Mouse (Mus musculus) lung, postnatal 25 days (tissue): Measurements from ENCODE around the gene Rras.
A peak's percentile ranks its signal among the peaks of the same experiment; 100 is the strongest.

ENCODE experiments used
- DNase-seq: peaks from one replicate; pipeline ENCODE4 v3.0.0; 2022; ENCODE audit warnings: low spot score

Gene Rras

DNA sequence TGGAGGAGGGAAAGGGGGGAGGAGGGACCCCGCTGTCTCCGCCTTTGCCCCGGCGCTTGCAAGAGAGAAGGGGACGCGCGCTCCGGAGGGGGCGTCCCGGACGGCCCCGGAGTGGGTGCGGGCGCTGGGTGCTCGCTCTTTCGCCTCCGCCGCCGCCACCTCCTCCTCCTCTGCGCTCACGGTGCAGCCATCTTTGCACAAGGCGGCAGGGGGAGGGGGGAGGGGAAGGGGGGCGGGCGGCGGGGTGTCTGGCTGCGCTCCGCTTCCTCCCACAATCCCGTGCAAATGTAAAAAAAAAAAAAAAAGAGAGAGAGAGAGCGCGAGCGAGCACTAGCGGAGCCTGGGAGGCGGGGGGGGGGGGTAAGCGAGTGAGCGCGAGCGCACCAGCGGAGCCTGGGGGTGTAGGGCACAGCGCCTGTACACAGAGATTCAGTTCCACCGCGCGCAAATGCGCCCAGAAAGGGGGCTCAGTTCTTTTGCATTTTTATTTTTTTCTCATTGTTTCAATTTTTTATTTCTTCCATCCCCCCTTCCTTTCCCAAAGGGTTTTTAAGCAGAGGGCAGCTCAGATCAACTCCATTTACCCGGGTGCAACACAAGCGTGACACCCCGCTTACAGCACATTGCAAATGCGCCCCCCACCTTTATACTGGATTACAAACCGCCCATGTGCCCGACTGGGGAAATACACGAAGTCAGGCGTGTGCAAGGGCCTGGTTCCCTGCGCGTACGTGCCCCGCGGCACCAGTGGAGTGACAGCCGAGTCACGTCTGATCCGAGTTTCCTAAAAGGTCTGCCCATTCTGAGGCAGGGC is 35.6 kb downstream of the Rras start:
- DNase-seq = peak; percentile 59

DNA sequence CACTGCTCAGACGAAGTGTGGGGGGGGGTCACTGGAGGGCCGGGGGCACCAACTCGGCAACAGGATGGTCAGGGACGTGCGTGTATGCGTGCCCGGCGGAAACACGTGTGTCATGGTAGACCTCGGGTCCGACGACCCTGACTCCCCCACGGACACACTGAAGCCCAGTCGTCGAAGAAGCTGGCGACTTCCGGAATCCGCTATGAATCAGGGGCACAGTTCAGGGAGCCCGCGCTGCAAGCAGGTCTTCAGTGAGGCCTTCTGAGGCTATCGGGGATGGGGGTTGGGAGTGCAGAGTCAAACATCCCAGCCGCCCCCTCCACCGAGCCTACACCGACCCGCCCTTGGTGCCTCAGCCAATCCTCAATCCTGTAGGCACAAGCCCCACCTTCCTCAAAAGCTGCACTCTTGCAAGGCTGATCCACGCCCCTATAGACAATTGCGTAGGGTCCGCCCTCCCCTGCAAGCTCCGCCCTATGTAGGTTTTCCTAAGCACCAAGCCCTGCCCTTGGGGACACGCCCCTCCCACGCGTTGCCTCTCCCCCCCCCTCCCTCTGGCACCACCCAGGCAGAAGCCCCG is 36.3 kb downstream of the Rras start:
- peak; percentile 98 for DNase-seq

DNA sequence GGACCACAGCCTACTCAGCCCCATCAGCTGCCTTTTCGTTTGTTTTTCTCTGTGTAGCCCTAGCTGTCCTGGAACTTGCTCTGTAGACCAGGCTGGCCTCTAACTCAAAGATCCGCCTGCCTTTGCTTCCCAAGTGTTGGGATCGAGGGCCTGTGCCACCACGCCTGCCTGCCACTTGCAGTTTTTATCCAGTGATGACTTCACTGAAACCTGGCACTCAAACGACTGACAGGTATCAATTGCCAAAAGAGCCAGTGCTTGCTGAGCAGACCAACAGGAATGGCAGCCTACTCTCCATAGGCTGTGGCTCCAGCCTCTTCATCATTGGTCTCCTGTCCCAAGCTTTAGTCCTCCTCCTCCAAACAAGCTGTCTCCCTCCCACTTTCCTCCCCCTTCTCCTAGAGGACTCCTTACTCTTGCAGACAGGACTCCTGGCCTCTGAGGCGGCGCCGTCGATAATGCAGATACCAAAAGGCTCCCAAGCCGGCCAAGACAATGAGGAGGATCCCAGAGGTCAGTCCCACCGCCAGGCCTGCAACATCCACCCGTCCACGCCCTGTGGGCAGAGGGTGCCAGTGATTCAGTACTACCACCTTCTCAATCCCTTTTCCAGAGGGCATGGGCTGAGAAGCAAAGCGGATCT is 38.7 kb downstream of the Rras start:
- DNase-seq = no peak

DNA sequence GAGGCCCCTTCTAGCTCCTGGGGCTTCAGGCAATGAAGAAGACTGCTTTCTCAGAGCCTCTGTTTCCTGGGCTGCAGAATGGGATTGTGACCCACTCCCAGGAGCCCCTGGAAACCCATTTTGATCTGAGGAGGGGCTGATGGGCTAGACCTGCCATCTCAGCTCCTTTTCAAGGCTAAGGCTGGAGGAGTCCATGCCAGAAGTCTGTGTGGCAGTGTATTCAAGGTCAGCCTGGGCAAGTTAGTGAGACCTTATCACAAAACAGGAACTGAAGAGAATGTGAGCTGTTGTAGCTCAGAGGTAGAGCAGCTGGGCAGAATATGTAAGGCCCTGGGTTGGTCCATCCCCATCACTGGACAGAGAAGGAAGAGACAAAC is 39.2 kb downstream of the Rras start:
- no peak for DNase-seq

DNA sequence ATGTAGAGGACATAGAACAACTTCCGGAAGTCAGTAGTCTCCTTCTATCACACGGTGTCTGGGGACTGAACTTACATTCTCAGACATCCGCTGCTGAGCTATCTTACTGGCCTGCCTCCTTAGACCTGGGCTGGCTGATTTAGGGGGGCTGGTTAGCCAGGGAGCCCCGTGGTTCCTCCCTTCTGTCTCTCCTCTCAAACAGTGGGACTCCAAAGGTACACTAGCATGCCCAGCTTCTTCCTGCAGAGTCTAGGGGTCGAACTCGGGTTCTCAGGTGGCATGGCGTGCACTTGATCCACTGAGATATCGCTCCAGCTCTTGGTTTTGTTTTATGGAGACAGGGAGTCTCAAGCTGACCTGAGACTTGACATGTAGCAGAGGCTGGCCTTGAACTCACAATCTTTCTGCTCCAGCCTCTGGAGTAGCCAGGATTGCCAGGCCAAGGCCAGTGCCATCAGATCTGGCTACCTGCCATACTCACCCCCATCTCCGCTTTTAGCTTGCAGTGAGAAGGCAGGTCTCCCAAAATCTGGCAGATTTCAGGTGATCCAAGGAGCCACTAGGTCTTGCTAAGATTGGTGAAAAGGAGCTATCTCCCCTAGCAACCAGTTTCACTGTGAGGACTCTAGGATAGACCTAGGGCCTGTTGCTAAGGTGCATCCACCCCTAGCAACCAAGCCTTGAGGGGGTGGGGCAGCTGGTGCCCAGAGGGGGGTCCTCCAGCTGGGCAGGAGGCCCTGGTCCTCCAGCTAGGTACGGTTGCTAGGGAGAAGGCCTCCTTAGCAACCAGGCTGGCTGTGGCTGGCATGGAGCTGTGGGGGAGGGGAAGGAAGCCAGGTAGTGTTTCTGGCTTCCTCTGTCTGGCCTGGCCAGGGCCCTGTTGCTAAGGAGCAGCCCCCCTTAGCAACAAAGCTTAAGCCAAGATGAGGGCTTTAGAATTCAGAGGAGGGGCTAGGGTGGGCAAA is 41.1 kb downstream of the Rras start:
- no peak for DNase-seq

DNA sequence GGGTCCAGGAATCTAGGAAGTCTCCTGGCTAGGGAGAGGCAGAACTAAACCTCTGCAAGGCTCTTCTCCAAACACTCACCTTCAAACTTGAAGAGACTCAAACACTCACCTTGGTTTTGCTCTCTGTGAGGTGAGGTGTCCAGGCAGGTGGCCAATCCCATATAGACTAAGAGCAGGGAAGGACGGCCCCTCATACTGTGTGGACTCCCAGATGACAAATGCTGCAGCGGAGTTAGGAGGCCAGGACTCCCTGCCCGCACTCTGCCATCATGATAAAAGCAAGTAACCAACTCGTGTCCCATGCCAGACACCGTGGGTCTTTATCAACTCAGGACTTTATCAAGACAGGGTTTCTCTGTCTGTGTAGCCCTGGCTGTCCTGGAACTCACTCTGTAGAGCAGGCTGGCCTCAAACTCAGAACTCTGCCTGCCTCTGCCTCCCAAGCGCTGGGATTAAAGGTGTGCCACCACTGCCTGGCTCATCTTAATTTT is 42.9 kb downstream of the Rras start:
- DNase-seq = no peak

DNA sequence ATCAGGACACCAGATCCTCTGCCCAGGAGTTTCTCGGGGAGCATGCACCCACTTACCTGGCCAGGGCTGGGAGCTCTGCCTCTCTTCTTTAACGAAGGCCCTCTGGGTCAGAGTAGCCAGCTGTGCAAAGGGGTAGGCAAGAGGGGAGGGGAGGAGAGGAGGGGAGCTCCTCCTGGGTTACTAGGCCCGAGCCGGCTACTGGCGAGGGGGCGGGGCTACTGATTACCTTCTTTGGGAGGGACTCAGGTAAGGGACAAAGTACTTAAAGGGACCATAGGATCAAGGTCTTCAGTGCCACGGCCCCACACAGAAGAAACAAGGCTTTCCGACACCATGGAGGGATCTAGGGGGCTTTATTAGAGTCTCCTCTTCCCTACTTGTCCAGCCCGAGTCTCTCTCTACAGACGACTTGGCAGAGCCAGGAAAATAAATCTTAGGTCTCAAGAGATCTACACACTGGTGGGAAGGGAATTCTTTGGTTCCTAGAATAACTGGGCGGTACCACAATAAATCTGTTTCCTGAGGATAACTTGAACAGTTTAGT is 43.8 kb downstream of the Rras start:
- peak; percentile 69 for DNase-seq

DNA sequence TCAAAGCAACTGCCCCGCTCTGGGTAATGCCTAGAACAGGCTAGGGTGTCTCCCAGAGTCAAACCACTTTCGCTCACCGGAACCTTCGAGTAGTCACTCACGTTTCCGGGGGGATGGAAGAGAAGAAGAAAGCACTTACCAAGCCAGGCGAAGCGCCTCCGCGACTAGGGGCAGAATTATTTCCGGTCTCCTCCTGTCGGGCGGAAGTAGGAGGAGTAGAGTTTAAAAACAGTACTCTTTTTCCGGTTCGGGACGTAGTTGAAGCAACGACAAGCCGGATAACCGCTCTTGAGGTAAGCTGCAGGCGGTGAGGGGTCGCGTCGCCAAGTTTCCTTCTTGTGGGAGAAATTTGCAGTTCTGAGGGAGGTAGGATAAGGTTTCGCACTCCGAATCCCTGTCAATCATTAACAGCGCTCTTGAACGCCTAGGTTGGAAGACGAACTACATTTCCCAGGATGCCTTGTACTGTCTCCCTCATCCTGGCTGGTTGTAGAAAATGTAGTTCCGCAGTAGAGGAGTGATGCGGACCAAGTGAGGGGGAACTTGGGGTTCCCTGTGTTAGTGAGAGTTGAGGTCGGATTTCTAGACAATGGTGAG is 44.6 kb downstream of the Rras start, which contains the start of the genes Nosip and Prrg2:
Gene Nosip, plus strand, starts transcription at position 191 of the 597 bp plus-strand sequence.
Gene Prrg2, minus strand, starts transcription at position 439 of the 597 bp plus-strand sequence.
- DNase-seq = peak; percentile 97

DNA sequence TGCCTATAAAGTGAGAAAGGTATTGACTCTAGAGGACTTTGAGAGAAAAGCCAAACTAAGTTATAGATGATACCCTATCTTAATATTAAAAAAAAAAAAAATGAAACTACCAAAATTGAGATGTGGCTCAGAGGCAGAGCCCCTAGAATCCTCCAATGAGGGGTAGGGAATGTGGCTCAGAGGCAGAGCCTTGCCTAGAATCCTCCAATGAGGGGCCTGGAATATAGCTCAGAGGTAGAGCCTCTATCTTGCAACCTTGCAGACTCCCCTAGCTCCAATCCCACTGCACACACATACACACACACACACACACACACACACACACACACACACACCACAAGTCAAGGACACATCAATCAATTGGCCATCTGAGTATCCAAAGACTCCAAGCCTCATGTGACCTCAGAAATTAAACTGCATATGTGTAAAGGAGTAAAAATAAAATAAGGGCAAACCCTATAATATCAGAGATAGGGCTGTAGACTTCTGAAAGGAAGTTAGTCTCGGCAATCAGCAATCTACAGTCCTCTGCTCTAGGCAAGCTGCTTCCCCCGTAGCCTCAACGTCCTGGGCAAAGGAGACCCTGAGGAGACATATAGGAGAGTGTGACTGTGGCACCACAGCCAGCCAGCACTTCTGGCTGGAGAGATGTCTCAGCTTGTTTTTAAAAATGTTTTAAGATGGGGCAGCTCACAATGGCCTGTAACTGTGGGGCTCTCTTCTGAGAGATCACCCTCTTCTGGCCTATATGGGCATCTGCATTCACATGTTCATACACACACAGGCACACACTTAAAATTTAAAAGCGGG is 49.6 kb downstream of the Rras start:
- no peak for DNase-seq

DNA sequence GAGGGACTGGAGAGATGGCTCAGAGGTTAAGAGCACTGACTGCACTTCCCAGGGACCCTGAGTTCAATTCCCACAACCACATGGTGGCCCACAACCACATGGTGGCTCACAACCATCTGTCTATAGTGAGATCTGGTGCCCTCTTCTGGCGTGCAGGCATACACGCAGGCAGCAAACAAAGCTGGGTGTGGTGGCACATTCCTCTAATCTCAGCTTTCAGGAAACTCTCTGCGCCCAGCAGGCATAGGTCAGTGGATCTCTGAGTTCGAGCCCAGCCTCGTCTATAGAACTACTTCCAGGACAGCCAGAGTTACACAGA is 50.2 kb downstream of the Rras start:
- DNase-seq = peak; percentile 62

DNA sequence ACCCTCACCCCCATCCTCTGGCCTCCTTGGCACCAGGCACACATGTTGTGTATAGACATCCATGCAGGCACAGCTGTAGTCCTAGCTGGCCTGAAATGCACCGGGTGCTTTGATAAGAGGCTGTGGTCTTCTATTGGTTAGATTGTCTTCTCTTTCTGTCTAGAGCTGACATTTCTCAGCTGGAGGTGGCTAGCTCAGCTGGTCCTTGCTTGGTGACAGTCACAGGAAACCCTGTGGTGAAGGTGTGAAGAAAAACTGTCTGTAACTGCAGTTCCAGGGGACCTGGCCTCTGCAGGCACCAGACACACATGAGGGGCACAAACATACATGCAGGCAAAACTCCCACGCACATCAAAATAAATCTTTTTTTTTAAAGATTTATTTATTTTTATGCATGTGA is 51.9 kb downstream of the Rras start:
- no peak for DNase-seq
